Mouse (Mus musculus) CH12.LX (cell line): Measurements from ENCODE around the gene Mettl7a1.

Experiments used
- CHD1 ChIP-seq: IDR thresholded peaks from 2 replicates; pipeline ENCODE4 v1.6.1; 2012; ENCODE audit warnings: low read depth, low read length, improper control_type of control experiment, inconsistent platforms
- ELF1 ChIP-seq: IDR thresholded peaks from 2 replicates; pipeline ENCODE4 v1.6.1; 2014; ENCODE audit warnings: low read depth, mild to moderate bottlenecking, inconsistent platforms, low read length, improper control_type of control experiment
- EP300 ChIP-seq: IDR thresholded peaks from 2 replicates; pipeline ENCODE4 v1.6.1; 2011; ENCODE audit warnings: low read length, improper control_type of control experiment
- GABPA ChIP-seq: IDR thresholded peaks from 2 replicates; pipeline ENCODE4 v1.6.1; 2012; ENCODE audit warnings: low read depth, low read length, improper control_type of control experiment, inconsistent platforms; ENCODE audit not compliant: insufficient replicate concordance
- MXI1 ChIP-seq: IDR thresholded peaks from 2 replicates; pipeline ENCODE4 v1.6.1; 2011; ENCODE audit warnings: mild to moderate bottlenecking, low read depth, low read length, improper control_type of control experiment
- POLR2A ChIP-seq: IDR thresholded peaks from 2 replicates; pipeline ENCODE4 v1.6.1; 2011; ENCODE audit warnings: low read depth, mild to moderate bottlenecking, improper control_type of control experiment, low read length
- ZC3H11A ChIP-seq: IDR thresholded peaks from 2 replicates; pipeline ENCODE4 v1.6.1; 2012; ENCODE audit warnings: low read depth, mild to moderate bottlenecking, inconsistent platforms, low read length, improper control_type of control experiment

GRCm38 (mm10) chr15:100301556-100301955 is 2.4 kb upstream of the Mettl7a1 start:
- TF ChIP-seq GABPA (no peak), MXI1 (no peak), CHD1 (no peak), POLR2A (no peak), EP300 (no peak), ZC3H11A (no peak), ELF1 (no peak)
